Mouse (Mus musculus) kidney, embryonic 15.5 days (tissue): ENCODE results near the gene Foxp1. TPM values are rescaled to one million over a fixed set of nuclear protein-coding genes. Genes with fewer than 3 reads are reported as not detected.

Experiments
- ATAC-seq: fragments of 200-750 bp; cut with Nextera tagmentation; replicated peaks from 2 replicates; pipeline ENCODE4 v1.8.0; 2017; ENCODE audit warnings: moderate TSS enrichment; ENCODE audit not compliant: low FRiP score
- H3K27ac ChIP-seq: fragments of 300-500 bp; sonication (generic); 2 replicates; pipeline ENCODE4 v1.5.1; 2015; ENCODE audit warnings: mild to moderate bottlenecking, inconsistent platforms
- H3K27me3 ChIP-seq: fragments of 300-500 bp; sonication (generic); 2 replicates; pipeline ENCODE4 v1.6.1; 2015; ENCODE audit warnings: inconsistent platforms
- H3K36me3 ChIP-seq: fragments of 300-500 bp; sonication (generic); 2 replicates; pipeline ENCODE4 v1.6.1; 2015; ENCODE audit warnings: inconsistent platforms
- H3K4me1 ChIP-seq: fragments of 300-500 bp; sonication (generic); 2 replicates; pipeline ENCODE4 v1.6.1; 2015; ENCODE audit warnings: inconsistent platforms
- H3K4me2 ChIP-seq: fragments of 300-500 bp; sonication (generic); 2 replicates; pipeline ENCODE4 v1.6.1; 2015; ENCODE audit warnings: moderate library complexity, mild to moderate bottlenecking, inconsistent platforms
- H3K4me3 ChIP-seq: fragments of 300-500 bp; sonication (generic); replicated peaks from 2 replicates; pipeline ENCODE4 v1.5.1; 2015; ENCODE audit warnings: mild to moderate bottlenecking, inconsistent platforms
- H3K9ac ChIP-seq: fragments of 300-500 bp; sonication (generic); 2 replicates; pipeline ENCODE4 v1.6.1; 2015; ENCODE audit warnings: mild to moderate bottlenecking, inconsistent platforms
- H3K9me3 ChIP-seq: fragments of 300-500 bp; sonication (generic); replicated peaks from 2 replicates; pipeline ENCODE4 v1.6.1; 2016; ENCODE audit warnings: inconsistent platforms
- WGBS: fragments of 180-500 bp; shearing (Covaris S2); methylation state at CpG from one replicate; pipeline ENCODE4 v1.1.7; 2015; ENCODE audit warnings: mixed read lengths; 5-methylcytosine and 5-hydroxymethylcytosine counted together
- polyA plus RNA-seq: library from polyadenylated mRNA; unstranded; fragments of >200 nt; fragmentation: Nextera tagmentation; extraction: Ambion mirVana; gene quantifications from 2 replicates; pipeline ENCODE4 v1.2.1, GENCODE M21; 2015

Foxp1 gene
- polyA plus RNA-seq, 1 experiment from 2014 or later, result 50.2 TPM

DNA sequence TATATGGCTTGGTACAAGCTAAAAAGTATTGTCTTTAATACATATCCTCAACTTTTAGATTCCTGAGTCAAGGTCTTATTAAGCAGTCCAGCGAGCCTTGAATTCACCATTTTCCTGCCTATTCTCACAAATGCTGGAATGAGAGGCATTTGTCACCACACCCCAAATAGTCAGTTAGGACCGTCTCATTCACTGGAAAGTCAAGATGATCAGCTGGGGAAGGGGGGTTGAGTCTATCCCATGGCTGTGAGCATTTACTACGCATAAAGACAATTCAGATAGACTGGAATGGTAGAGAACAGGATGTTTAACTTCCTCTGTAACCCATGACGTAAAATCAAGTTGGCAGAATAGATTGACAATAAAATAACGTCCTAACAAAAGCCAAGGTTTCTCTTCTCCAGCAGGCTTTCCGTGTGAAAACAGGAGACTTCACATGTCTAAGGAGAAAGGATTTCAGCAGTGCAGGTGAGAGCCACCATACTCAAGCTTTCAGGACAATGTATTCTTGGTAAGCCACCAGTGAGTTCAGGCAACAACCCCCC, 351.2 kb downstream of the Foxp1 start:
- Histone ChIP-seq H3K36me3 (no peaks in the 10 kb centered on the region), H3K9ac (no peak overlapping the region), H3K9me3 (no peaks in the 10 kb centered on the region), H3K4me3 (no peak overlapping the region), H3K27ac (no peak overlapping the region), H3K27me3 (no peaks in the 10 kb centered on the region), H3K4me1 (peaks cover 20% of the 10 kb centered on the region), H3K4me2 (no peak overlapping the region)
- WGBS, result 71% methylated on average over 6 of the region's 6 CpGs
- ATAC-seq, result no peak

DNA sequence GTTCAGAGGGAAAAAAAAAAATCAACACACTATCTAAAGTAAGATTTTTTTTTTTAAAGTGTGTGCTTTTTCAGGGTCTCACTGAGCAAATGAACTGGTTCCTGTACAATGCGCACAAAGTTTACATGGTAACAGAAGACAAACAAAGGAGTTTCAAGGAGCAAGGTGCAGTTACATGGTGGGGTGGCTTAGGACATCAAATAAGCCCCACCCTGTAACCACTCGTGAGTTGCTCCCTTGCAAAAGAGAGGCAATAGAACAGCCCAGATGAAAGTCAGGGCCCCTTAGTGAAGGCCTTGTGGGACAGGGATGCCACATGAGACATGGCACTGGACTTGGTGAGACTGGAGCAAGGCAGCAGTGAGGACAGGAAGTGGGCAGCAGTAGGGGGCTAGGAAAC, 353.8 kb downstream of the Foxp1 start:
- peaks cover 15% of the 10 kb centered on the region for H3K4me1 ChIP-seq
- H3K36me3 ChIP-seq, result no peaks in the 10 kb centered on the region
- ATAC-seq, result no peak
- no peak overlapping the region for H3K9ac ChIP-seq
- no peaks in the 10 kb centered on the region for H3K27me3 ChIP-seq
- no peak overlapping the region for H3K4me2 ChIP-seq
- H3K9me3 ChIP-seq, result no peaks in the 10 kb centered on the region
- no peak overlapping the region for H3K4me3 ChIP-seq
- H3K27ac ChIP-seq, result no peak overlapping the region
- WGBS, result 75% methylated on average over 2 of the region's 2 CpGs

DNA sequence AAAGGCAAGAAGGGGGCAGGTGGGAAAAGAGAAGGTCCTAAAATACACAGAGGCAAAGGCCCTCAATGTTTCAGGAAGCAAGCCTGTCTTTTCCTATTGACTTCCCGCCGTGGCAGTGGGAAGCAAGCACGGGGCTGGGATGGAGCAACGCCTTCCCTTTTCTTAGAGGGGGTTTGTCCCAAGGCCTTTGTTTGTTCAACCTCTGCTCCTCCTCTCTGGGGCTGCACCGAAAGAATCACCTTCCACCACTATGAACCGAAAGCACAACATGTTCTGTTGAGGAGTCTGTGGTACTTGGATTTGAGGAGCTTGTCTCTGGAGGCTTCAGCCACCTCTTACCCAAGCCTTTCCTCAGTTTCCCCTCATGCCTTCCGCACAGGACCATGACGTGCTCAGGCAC, 355.5 kb downstream of the Foxp1 start:
- Histone ChIP-seq H3K36me3 (no peaks in the 10 kb centered on the region), H3K9ac (no peak overlapping the region), H3K4me3 (no peak overlapping the region), H3K27ac (no peak overlapping the region), H3K27me3 (no peaks in the 10 kb centered on the region), H3K4me2 (no peak overlapping the region), H3K4me1 (peaks cover 10% of the 10 kb centered on the region), H3K9me3 (no peaks in the 10 kb centered on the region)
- 60% methylated on average over 8 of the region's 8 CpGs for WGBS
- no peak for ATAC-seq

DNA sequence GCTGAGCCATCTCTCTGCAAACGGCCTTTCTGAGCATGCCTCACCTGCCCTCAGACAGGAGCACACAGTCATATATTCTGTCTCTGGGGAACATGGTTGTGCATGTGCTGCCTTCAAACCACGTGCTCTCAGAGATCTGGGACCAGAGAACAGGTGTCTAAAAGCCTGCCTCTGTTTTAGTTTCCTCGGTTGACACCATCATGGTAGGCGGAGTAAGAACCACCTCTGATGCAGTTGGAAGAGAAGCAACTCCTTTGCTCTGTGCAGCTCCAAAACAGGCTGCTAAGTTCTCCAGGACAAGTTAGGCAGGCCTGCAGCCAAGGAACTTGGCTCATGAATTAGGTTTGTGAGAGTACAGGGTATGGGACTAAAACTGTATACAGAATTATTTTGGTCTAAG, 356.4 kb downstream of the Foxp1 start:
- Histone ChIP-seq H3K4me1 (0 out of 2 replicates have a peak, but pooled peaks cover 7% of the 10 kb centered on the region), H3K4me2 (no peak overlapping the region), H3K4me3 (no peak overlapping the region), H3K27me3 (no peaks in the 10 kb centered on the region), H3K27ac (no peak overlapping the region), H3K36me3 (no peaks in the 10 kb centered on the region), H3K9ac (no peak overlapping the region), H3K9me3 (no peaks in the 10 kb centered on the region)
- WGBS, result 86% methylated on average over 4 of the region's 4 CpGs
- no peak for ATAC-seq

DNA sequence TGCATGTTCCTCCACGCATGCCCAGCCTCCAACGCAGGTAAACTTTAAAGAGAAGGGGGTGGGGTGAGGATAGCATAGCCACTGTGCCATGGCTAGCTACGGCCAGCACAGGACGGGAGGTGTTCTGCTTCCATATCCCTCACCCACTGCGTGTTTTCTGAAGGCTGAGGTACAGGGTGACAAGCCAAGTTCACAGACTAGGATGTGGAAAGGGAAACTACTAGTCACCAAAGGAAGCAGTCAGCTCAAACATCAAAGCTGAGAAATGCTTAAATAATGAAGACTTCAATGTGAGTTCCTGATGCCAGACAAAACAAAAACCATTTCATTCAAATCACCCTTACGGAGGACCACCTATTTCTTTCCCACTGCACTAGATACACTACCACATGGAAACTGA, 357.8 kb downstream of the Foxp1 start:
- H3K4me3 ChIP-seq, result no peak overlapping the region
- peaks cover 16% of the 10 kb centered on the region for H3K4me1 ChIP-seq
- no peaks in the 10 kb centered on the region for H3K27me3 ChIP-seq
- WGBS, result 74% methylated on average over 6 of the region's 6 CpGs
- no peak overlapping the region for H3K27ac ChIP-seq
- no peaks in the 10 kb centered on the region for H3K36me3 ChIP-seq
- no peaks in the 10 kb centered on the region for H3K9me3 ChIP-seq
- no peak overlapping the region for H3K9ac ChIP-seq
- H3K4me2 ChIP-seq, result no peak overlapping the region
- ATAC-seq, result no peak

DNA sequence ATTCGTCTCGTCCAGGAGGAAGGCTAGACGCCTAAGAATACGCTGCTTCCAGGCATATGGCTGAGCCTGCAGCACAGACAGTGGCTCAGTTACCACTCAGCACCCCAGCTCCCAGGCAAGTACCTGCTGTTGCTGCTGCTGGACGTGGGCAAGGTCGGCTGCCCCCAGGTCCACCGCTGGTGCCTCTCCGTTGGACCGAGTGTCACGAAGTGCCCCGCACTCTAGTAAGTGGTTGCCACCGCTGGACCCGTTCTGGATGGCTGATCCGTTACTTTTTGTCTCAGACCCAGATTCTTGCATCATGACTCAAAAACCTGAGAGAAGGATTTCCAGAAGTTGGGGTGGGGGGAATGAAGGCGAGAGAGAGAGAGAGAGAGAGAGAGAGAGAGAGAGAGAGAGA, 359.8 kb downstream of the Foxp1 start:
- Histone ChIP-seq H3K4me1 (peaks cover 23% of the 10 kb centered on the region), H3K9me3 (no peaks in the 10 kb centered on the region), H3K27ac (no peak overlapping the region), H3K36me3 (no peaks in the 10 kb centered on the region), H3K9ac (no peak overlapping the region), H3K4me3 (no peak overlapping the region), H3K4me2 (no peak overlapping the region), H3K27me3 (no peaks in the 10 kb centered on the region)
- WGBS, result 70% methylated on average over 15 of the region's 15 CpGs
- ATAC-seq, result no peak

DNA sequence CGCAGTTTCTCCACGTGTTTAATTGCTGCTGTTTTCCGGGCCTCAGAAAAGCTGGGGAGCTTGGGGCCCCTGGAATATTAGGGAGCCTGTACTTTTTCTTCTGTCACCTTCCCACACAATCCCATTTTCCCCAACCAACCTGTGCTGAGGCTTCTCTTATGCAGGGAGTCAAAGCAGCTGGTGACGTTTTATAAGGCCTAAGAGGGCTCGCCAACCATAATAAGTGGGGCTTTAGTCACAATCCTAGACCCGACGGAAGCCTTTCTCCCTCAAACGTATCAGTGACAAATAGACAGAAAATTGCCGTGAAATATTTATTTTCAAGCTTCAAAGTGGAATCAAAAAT, 362.2 kb downstream of the Foxp1 start:
- no peak for ATAC-seq
- H3K4me3 ChIP-seq, result 0 out of 2 replicates have a peak overlapping the region, but pooled peaks have one; percentile 13
- no peaks in the 10 kb centered on the region for H3K9me3 ChIP-seq
- peaks cover 19% of the 10 kb centered on the region for H3K4me1 ChIP-seq
- no peaks in the 10 kb centered on the region for H3K27me3 ChIP-seq
- H3K27ac ChIP-seq, result peak overlapping the region; percentile 59; the same call in 1 of the 2 replicates
- 29% methylated on average over 9 of the region's 9 CpGs for WGBS
- H3K4me2 ChIP-seq, result peak overlapping the region; percentile 50
- H3K36me3 ChIP-seq, result no peaks in the 10 kb centered on the region
- H3K9ac ChIP-seq, result no peak overlapping the region

DNA sequence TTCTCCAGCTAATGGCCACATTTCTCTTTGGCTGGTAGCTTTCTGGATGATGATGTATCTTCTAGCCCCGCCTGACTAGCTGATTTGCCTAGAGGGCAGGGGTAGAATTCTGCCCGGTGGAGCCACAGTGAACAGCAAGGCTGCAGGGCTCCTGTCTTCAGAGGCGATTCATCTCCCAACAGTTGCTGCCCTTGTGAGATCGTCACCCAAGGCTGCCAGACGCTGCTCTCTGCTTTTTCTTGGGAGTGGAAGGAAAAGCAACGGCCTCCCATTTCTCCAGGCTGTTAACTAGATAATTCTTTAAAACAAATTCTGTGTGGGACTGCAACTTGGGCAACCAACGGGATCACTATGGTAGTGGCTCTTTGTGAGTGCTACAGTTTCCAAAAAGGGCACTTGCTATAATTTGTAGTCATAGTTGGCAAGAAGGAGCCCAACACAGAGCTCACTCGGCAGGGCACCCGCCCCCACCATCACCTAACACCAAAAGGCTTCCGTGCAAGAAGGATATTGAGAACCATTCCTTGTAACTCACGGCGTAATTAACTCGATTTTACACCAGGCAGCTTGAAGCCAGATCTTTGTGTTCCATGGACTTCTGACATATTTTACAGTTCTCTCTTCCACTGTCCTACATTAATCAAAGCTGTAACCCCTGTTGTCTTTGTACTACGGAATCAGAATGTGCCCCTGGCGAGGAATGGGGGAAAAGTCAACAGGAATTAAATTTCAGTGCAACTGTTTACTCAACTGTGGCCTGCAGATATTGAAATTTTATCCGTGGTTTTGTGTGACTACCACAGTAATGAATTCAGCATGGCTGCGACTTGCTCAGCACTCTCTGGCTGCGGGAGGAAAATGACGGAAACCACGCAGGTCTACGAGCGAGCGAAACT, 362.8 kb downstream of the Foxp1 start:
- 23% methylated on average over 23 of the region's 23 CpGs for WGBS
- peak; percentile 87 for ATAC-seq
- H3K9me3 ChIP-seq, result no peaks in the 10 kb centered on the region
- no peaks in the 10 kb centered on the region for H3K27me3 ChIP-seq
- peak overlapping the region; percentile 50 for H3K4me2 ChIP-seq
- H3K4me1 ChIP-seq, result peaks cover 19% of the 10 kb centered on the region
- no peak overlapping the region for H3K9ac ChIP-seq
- H3K4me3 ChIP-seq, result 0 out of 2 replicates have a peak overlapping the region, but pooled peaks have one; percentile 13
- H3K36me3 ChIP-seq, result no peaks in the 10 kb centered on the region
- peak overlapping the region; percentile 76 for H3K27ac ChIP-seq

DNA sequence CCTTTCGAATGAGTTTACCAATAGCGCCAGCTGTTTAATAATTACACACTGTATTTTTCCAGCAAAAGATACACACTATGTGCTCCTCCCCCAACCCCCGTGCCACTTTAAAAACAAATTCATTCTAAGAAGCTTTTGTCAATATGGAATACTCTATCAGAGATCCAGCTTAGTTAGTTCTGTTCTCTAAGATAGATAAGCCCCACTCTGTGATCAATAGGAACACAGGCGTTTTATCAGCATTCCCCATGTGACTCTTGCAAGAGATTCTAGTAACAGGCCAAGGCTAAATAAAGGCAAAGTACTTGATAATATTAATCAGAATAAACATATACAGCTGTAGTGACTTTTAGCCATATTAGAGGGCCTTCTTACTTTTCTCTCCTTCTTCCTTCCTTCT, 368.8 kb downstream of the Foxp1 start:
- no peaks in the 10 kb centered on the region for H3K4me1 ChIP-seq
- H3K9ac ChIP-seq, result no peak overlapping the region
- H3K36me3 ChIP-seq, result no peaks in the 10 kb centered on the region
- no peaks in the 10 kb centered on the region for H3K9me3 ChIP-seq
- H3K27ac ChIP-seq, result no peak overlapping the region
- no peak for ATAC-seq
- no peaks in the 10 kb centered on the region for H3K27me3 ChIP-seq
- 91% methylated on average over 4 of the region's 4 CpGs for WGBS
- H3K4me2 ChIP-seq, result no peak overlapping the region
- no peak overlapping the region for H3K4me3 ChIP-seq

DNA sequence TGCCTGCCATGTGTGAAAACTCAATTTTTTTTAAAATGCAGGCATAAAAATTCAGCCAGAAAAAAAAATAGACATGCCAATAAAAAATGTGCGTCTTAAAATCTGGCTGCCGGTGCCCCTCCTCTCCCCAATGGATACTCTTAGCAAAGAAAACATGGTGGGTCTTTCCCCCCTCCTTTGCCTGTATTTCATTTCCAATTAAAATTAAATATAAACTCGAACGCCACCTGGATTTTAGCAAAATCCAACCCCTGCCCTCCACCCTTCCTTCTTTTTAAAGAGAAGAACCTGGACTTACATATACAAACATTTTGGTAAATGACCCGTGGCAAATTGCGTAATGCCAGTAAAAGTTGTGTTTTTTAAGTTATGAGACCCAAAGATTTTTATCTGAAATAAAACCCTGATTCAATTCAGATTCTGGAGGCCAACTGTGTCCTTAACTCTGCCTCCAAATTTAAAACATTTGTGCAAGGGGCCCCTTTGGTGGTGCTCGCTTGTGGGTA, 376.1 kb downstream of the Foxp1 start:
- ATAC-seq, result no peak
- H3K9me3 ChIP-seq, result no peaks in the 10 kb centered on the region
- no peak overlapping the region for H3K4me3 ChIP-seq
- H3K4me1 ChIP-seq, result 0 out of 2 replicates have a peak, but pooled peaks cover 4% of the 10 kb centered on the region
- no peak overlapping the region for H3K4me2 ChIP-seq
- no peaks in the 10 kb centered on the region for H3K27me3 ChIP-seq
- H3K9ac ChIP-seq, result no peak overlapping the region
- H3K27ac ChIP-seq, result no peak overlapping the region
- 51% methylated on average over 7 of the region's 7 CpGs for WGBS
- no peaks in the 10 kb centered on the region for H3K36me3 ChIP-seq

DNA sequence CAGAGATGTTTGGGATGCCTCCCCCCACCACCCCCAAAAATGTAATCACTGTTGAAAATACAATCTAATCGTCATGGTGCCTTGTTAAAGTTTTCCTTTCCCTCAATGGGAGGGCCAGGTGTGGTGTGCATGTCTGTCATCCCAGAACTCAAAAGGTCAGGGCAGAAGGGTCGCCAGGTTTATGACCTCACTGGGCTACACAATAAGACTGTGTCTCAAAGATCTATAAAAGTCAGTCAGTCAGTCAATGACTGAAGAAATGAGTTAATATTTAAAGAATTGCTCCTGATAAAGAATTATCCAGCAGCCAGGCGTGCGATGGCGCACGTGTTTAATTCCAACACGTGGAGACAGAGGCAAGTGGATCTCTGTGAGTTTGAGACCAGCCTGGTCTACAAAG, 377.5 kb downstream of the Foxp1 start:
- H3K9ac ChIP-seq, result no peak overlapping the region
- no peaks in the 10 kb centered on the region for H3K9me3 ChIP-seq
- no peaks in the 10 kb centered on the region for H3K27me3 ChIP-seq
- H3K36me3 ChIP-seq, result no peaks in the 10 kb centered on the region
- H3K4me3 ChIP-seq, result no peak overlapping the region
- H3K4me1 ChIP-seq, result 0 out of 2 replicates have a peak, but pooled peaks cover 4% of the 10 kb centered on the region
- H3K27ac ChIP-seq, result no peak overlapping the region
- H3K4me2 ChIP-seq, result no peak overlapping the region
- 70% methylated on average over 7 of the region's 7 CpGs for WGBS
- no peak for ATAC-seq

DNA sequence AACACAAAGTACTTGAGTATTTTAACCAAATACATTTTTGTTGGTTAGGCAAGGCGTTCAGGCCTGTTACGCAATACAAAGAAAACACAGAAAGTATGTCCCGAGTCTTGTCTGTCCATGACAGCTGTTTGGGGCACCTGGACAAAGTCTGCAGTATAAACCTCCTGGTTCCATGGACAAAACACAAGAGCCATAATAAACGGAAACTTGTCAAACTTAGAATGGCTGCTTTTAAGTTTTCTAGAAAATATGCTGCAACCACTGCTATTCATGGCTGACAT, 378.8 kb downstream of the Foxp1 start:
- H3K9me3 ChIP-seq, result no peaks in the 10 kb centered on the region
- H3K4me2 ChIP-seq, result no peak overlapping the region
- H3K27me3 ChIP-seq, result no peaks in the 10 kb centered on the region
- H3K9ac ChIP-seq, result no peak overlapping the region
- H3K4me3 ChIP-seq, result no peak overlapping the region
- H3K27ac ChIP-seq, result no peak overlapping the region
- no peaks in the 10 kb centered on the region for H3K36me3 ChIP-seq
- no peak for ATAC-seq
- H3K4me1 ChIP-seq, result 0 out of 2 replicates have a peak, but pooled peaks cover 4% of the 10 kb centered on the region
- 69% methylated on average over 4 of the region's 4 CpGs for WGBS
